ENCODE assay signal across 8 mouse cellular contexts in the genomic region with DNA sequence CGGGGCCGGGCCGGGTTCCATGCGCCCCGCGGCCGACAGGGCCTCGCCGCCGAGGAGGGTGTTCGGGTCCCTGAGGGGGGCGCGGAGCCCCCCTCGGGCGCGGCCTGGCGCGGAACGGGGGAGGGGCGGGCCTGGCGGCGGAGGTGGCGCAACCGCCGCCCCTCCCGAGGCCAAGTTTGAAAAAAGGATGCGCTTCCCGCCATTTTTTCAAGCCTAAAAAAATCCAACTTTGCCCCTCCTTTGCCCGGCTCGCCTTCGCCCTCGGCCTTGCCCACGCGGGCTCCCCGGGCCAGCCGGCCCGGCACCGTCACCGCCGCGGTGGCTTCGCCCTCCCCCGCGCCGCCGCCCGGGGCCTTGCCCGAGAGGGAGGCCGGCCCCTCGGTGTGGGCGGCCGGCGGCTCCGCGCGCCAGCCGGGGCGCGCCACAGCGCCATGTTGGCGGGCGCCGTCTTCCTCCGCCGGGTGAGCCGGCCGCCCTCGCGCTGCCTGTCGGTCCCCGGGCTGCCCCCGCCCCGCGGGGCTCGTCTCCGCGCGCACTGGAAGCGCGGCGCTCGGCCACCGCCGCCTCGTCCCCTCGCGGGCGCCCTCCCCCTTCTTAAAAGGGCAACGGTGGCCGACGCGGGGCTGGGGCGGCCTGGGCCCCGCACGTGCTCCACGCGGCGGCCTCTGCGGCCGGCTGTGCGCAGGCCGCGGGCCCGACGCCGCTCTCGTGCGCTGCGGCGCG. TPM values are rescaled to one million over a fixed set of nuclear protein-coding genes. Genes with fewer than 3 reads are reported as not detected.
DNase-seq lines count a peak whose midpoint lies in the region; ATAC-seq lines count a peak whose summit lies in the region.

No protein-coding gene starts in this region.

- H3K4me3 ChIP-seq in intestine, embryonic 15.5 days (replicated peaks), result peak overlapping the region; percentile 94
- H3K4me3 ChIP-seq in midbrain, embryonic 10.5 days, result peak overlapping the region; percentile 91

- peak overlapping the region; percentile 80 for H3K4me2 ChIP-seq in intestine, embryonic 15.5 days (replicated peaks)

- DNase-seq in adipocyte (ENCODE audit: low spot score), result peak; percentile 63
- peak; percentile 66 for DNase-seq in embryo, embryonic 10 days (ENCODE audit: low spot score)
- DNase-seq in gastrocnemius, postnatal 36 days, result peak; percentile 61 to 73
- peak; percentile 74 to 86 for DNase-seq in left cerebral cortex, postnatal 36 days (ENCODE audit: low spot score in 2 of 2)
- peak; percentile 79 for DNase-seq in midbrain, embryonic 10.5 days (ENCODE audit: low spot score)
- peak; percentile 72 for DNase-seq in right cerebral cortex, postnatal 4 days
- DNase-seq in urinary bladder, postnatal 4 days (ENCODE audit: low spot score in 2 of 2), result peak; percentile 66 to 71

- WGBS in intestine, embryonic 15.5 days, result under 1% methylated on average over 98 of the region's 111 CpGs
- under 1% methylated on average over 111 of the region's 111 CpGs for WGBS in midbrain, embryonic 10.5 days

- peaks cover 18% of the 10 kb centered on the region for H3K4me1 ChIP-seq in intestine, embryonic 15.5 days (replicated peaks)
- peaks cover 58% of the 10 kb centered on the region for H3K4me1 ChIP-seq in midbrain, embryonic 10.5 days

- ATAC-seq in intestine, embryonic 15.5 days, result peak; percentile 50

- H3K36me3 ChIP-seq in intestine, embryonic 15.5 days, result no peaks in the 10 kb centered on the region
- H3K36me3 ChIP-seq in midbrain, embryonic 10.5 days, result peaks cover 8% of the 10 kb centered on the region

- intact Hi-C loops in gastrocnemius, postnatal 36 days (cut with DNase I), result loop anchor here (2.0 kb wide), 1 partner anchor 33 kb away; no protein-coding TSS in a partner anchor
- intact Hi-C loops in left cerebral cortex, postnatal 36 days (cut with DNase I), result loop anchor here (1.0 kb wide), 1 partner anchor 63 kb away; the partner anchor contains the start of gene Trmo

- peak overlapping the region; percentile 98 for H3K9ac ChIP-seq in intestine, embryonic 15.5 days

- no peaks in the 10 kb centered on the region for H3K9me3 ChIP-seq in intestine, embryonic 15.5 days
- H3K9me3 ChIP-seq in midbrain, embryonic 10.5 days (replicated peaks), result no peaks in the 10 kb centered on the region

- peak overlapping the region; percentile 100 for H3K27ac ChIP-seq in intestine, embryonic 15.5 days
- peak overlapping the region; percentile 100 for H3K27ac ChIP-seq in midbrain, embryonic 10.5 days (replicated peaks)

- no peaks in the 10 kb centered on the region for H3K27me3 ChIP-seq in intestine, embryonic 15.5 days (replicated peaks)
- no peaks in the 10 kb centered on the region for H3K27me3 ChIP-seq in midbrain, embryonic 10.5 days (ENCODE audit: low read depth, poor library complexity, severe bottlenecking)

RNA-seq across cellular contexts. Expression of gene Anp32b, which starts 1.2 kb away (rescaled TPM):
- 10 to 100 TPM; 54.4 to 64.0 TPM for total RNA-seq in gastrocnemius, postnatal 36 days (2021)
- polyA plus RNA-seq in intestine, embryonic 15.5 days (2015; fragmentation: Nextera tagmentation; extraction: Ambion mirVana), result 260 and 262 TPM in 2 replicates
- total RNA-seq in left cerebral cortex, postnatal 36 days (2021), result 10 to 100 TPM; 38.3 to 47.4 TPM
- 345 and 414 TPM in 2 replicates for polyA plus RNA-seq in midbrain, embryonic 10.5 days (2016; fragmentation: Nextera tagmentation; extraction: Ambion mirVana)

RNA-seq across cellular contexts. Expression of gene Nans, which starts 37.1 kb away (rescaled TPM):
- total RNA-seq in gastrocnemius, postnatal 36 days (2021), result 10 to 100 TPM; 15.6 to 18.0 TPM
- polyA plus RNA-seq in intestine, embryonic 15.5 days (2015; fragmentation: Nextera tagmentation; extraction: Ambion mirVana), result 102 and 113 TPM in 2 replicates
- 10 to 100 TPM; 16.6 to 17.6 TPM for total RNA-seq in left cerebral cortex, postnatal 36 days (2021)
- polyA plus RNA-seq in midbrain, embryonic 10.5 days (2016; fragmentation: Nextera tagmentation; extraction: Ambion mirVana), result 77.1 and 80.6 TPM in 2 replicates

RNA-seq across cellular contexts. Expression of gene Hemgn, which starts 38.6 kb away (rescaled TPM):
- not detected for total RNA-seq in gastrocnemius, postnatal 36 days (2021)
- polyA plus RNA-seq in intestine, embryonic 15.5 days (2015; fragmentation: Nextera tagmentation; extraction: Ambion mirVana), result 4.8 and 6.4 TPM in 2 replicates
- not detected for total RNA-seq in left cerebral cortex, postnatal 36 days (2021)
- 13.4 and 14.5 TPM in 2 replicates for polyA plus RNA-seq in midbrain, embryonic 10.5 days (2016; fragmentation: Nextera tagmentation; extraction: Ambion mirVana)

Comparison
In these comparisons a context has a peak if more than half of its experiments do, and no peak if none do; other contexts are left out.
1. Peak in every context shown above with its lines: DNase-seq, ATAC-seq, H3K4me3 ChIP-seq and H3K27ac ChIP-seq.